Mouse (Mus musculus): ENCODE results near the gene Vps16. TPM values are rescaled to one million over a fixed set of nuclear protein-coding genes. Genes with fewer than 3 reads are reported as not detected.

The Vps16 gene
- polyA plus RNA-seq, 1 experiment from 2014 or later = 35.2 TPM

DNA sequence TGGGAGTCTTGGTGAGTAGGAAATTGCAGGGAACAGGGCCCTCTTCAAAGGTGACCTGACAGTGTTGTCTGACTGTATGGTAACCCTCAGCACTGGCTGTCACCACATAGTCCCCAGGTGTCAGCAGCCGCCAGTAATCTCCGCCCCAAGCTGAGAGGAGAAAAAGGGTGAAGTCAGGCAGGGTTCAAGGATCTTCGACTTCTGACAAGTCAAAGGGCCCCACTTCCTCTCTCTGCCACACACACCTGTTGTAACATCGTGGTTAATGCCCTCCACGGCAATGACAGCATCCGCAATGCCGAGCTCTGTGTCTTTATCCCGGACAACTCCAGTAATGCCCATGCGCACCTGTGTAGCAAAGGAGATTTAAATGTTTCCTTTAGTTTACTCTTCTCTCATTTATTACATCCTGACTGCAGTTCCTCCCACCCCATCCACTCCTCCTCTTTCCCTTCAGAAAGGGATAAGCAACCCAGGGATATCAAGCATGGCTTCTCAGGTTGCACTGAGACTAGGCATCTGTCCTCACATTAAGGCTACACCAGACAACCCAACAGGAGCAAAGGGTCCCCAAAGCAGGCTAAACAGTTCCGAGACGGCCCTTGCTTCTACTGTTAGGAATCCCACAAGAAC, 33.0 kb upstream of the Vps16 start:
- no peaks in the 10 kb centered on the region for H3K9me3 ChIP-seq (ENCODE audit: control insufficient read depth)
- H3K36me3 ChIP-seq (ENCODE audit: control insufficient read depth, insufficient read depth) = no peaks in the 10 kb centered on the region; the same call in 1 of the 2 replicates
- 72% methylated on average over 11 of the region's 11 CpGs for WGBS
- H3K4me3 ChIP-seq (ENCODE audit: low read depth, low read length) = no peak overlapping the region
- no peak overlapping the region for H3K4me2 ChIP-seq (replicated peaks; ENCODE audit: low read depth)
- no peak for TF ChIP-seq CTCF (IDR thresholded peaks at IDR 0.05; ENCODE audit: low read depth)
- H3K27me3 ChIP-seq (replicated peaks; ENCODE audit: control insufficient read depth, insufficient read depth, low read length) = no peaks in the 10 kb centered on the region; the same call in 1 of the 2 replicates
- H3K27ac ChIP-seq (ENCODE audit: low read depth, low read length) = no peak overlapping the region
- no peak for ATAC-seq
- no peak overlapping the region for H3K9ac ChIP-seq (ENCODE audit: low read depth, low read length)
- no peaks in the 10 kb centered on the region for H3K4me1 ChIP-seq (replicated peaks; ENCODE audit: control insufficient read depth, insufficient read depth, low read length)

- no peaks in the 10 kb centered on the region; the same call in 1 of the 2 replicates for H3K36me3 ChIP-seq (ENCODE audit: control insufficient read depth, insufficient read depth)
- H3K4me3 ChIP-seq (ENCODE audit: low read depth, low read length) = no peak overlapping the region
- no peak overlapping the region for H3K27ac ChIP-seq (ENCODE audit: low read depth, low read length)
- peaks cover under 1% of the 10 kb centered on the region; the same call in 1 of the 2 replicates for H3K27me3 ChIP-seq (replicated peaks; ENCODE audit: control insufficient read depth, insufficient read depth, low read length)
- WGBS = 91% methylated on average over 3 of the region's 3 CpGs
- no peaks in the 10 kb centered on the region for H3K9me3 ChIP-seq (ENCODE audit: control insufficient read depth)
- H3K4me2 ChIP-seq (replicated peaks; ENCODE audit: low read depth) = no peak overlapping the region
- no peak overlapping the region for H3K9ac ChIP-seq (ENCODE audit: low read depth, low read length)
- H3K4me1 ChIP-seq (replicated peaks; ENCODE audit: control insufficient read depth, insufficient read depth, low read length) = no peaks in the 10 kb centered on the region; the same call in 1 of the 2 replicates
- no peak for TF ChIP-seq CTCF (IDR thresholded peaks at IDR 0.05; ENCODE audit: low read depth)
- no peak for ATAC-seq
Measured at GRCm38 (mm10) chr2:130392836-130393235, 31.3 kb upstream of the Vps16 start.

GRCm38 (mm10) chr2:130395696-130396095, 28.4 kb upstream of the Vps16 start:
- no peak for ATAC-seq
- no peak for TF ChIP-seq CTCF (IDR thresholded peaks at IDR 0.05; ENCODE audit: low read depth)
- Histone ChIP-seq H3K4me1 (replicated peaks; ENCODE audit: control insufficient read depth, insufficient read depth, low read length) (no peaks in the 10 kb centered on the region; the same call in 1 of the 2 replicates), H3K4me3 (ENCODE audit: low read depth, low read length) (no peak overlapping the region), H3K27me3 (replicated peaks; ENCODE audit: control insufficient read depth, insufficient read depth, low read length) (peaks cover 8% of the 10 kb centered on the region; the same call in 1 of the 2 replicates), H3K9me3 (ENCODE audit: control insufficient read depth) (no peaks in the 10 kb centered on the region), H3K27ac (ENCODE audit: low read depth, low read length) (no peak overlapping the region), H3K9ac (ENCODE audit: low read depth, low read length) (no peak overlapping the region), H3K4me2 (replicated peaks; ENCODE audit: low read depth) (no peak overlapping the region), H3K36me3 (ENCODE audit: control insufficient read depth, insufficient read depth) (no peaks in the 10 kb centered on the region; the same call in 1 of the 2 replicates)
- 94% methylated on average over 11 of the region's 11 CpGs for WGBS

DNA sequence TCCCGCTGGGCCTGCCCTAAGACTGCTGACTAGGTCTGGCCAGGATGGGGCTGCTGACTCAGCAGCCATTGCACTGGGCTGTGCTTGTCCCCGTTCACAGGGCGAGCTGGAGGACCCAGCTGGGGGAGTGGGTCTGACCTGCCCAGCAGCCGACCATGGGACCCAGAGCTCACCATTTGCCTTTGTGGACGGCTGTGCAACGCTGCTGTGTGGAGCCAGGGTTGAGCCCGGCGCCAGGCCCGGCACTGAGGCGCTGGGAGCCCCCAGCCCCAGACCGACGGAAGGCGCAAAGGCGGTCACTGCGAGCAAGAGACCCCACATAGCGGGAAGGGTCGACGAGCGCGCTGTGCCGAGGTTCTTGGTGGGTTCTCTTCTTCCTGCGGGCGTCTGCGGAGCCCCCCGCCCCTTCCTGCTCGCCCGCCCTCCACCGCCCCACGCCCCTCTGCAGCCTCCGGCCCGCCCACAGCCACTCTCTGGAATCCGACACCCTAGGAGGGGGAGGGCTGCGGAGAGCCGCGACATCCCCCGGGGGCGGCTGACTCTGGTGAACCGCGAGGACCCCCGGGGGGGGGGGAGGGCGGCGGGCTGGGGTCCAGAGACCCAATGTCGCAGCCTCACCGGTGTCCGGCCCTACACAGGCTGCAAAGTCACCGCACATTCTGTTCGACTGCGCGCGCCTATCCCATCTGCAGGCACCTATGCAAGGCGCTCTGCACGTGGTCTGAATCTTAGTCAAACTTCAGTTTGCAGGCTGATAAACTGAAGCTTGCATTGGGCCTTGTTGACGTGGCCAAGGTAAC, 26.8 kb upstream of the Vps16 start, which contains the start of gene Cpxm1:
TSS of gene Cpxm1 (minus strand) at position 389 of the 800 bp plus-strand sequence.
- Histone ChIP-seq H3K4me2 (replicated peaks; ENCODE audit: low read depth) (peak within 1 kb of the TSS; percentile 76), H3K9me3 (ENCODE audit: control insufficient read depth) (no peaks in the 10 kb centered on the region), H3K27me3 (replicated peaks; ENCODE audit: control insufficient read depth, insufficient read depth, low read length) (peaks cover 8% of the 10 kb centered on the region; the same call in 1 of the 2 replicates), H3K27ac (ENCODE audit: low read depth, low read length) (no peak within 1 kb of the TSS), H3K4me3 (ENCODE audit: low read depth, low read length) (peak within 1 kb of the TSS; percentile 48), H3K36me3 (ENCODE audit: control insufficient read depth, insufficient read depth) (no peaks in the 10 kb centered on the region; the same call in 1 of the 2 replicates), H3K9ac (ENCODE audit: low read depth, low read length) (peak within 1 kb of the TSS; percentile 26), H3K4me1 (replicated peaks; ENCODE audit: control insufficient read depth, insufficient read depth, low read length) (no peaks in the 10 kb centered on the region; the same call in 1 of the 2 replicates)
- ATAC-seq = no peak
- no peak for TF ChIP-seq CTCF (IDR thresholded peaks at IDR 0.05; ENCODE audit: low read depth)
- WGBS = under 1% methylated on average over 46 of the region's 53 CpGs

- ATAC-seq = no peak
- H3K4me1 ChIP-seq (replicated peaks; ENCODE audit: control insufficient read depth, insufficient read depth, low read length) = no peaks in the 10 kb centered on the region; the same call in 1 of the 2 replicates
- TF ChIP-seq CTCF (IDR thresholded peaks at IDR 0.05; ENCODE audit: low read depth) = no peak
- 26% methylated on average over 10 of the region's 14 CpGs for WGBS
- peak overlapping the region; percentile 48; the same call in 1 of the 2 replicates for H3K4me3 ChIP-seq (ENCODE audit: low read depth, low read length)
- H3K36me3 ChIP-seq (ENCODE audit: control insufficient read depth, insufficient read depth) = no peaks in the 10 kb centered on the region; the same call in 1 of the 2 replicates
- H3K9ac ChIP-seq (ENCODE audit: low read depth, low read length) = no peak overlapping the region
- no peak overlapping the region for H3K27ac ChIP-seq (ENCODE audit: low read depth, low read length)
- H3K4me2 ChIP-seq (replicated peaks; ENCODE audit: low read depth) = peak overlapping the region; percentile 76
- peaks cover 8% of the 10 kb centered on the region; the same call in 1 of the 2 replicates for H3K27me3 ChIP-seq (replicated peaks; ENCODE audit: control insufficient read depth, insufficient read depth, low read length)
- no peaks in the 10 kb centered on the region for H3K9me3 ChIP-seq (ENCODE audit: control insufficient read depth)
Measured at GRCm38 (mm10) chr2:130398091-130398490, 26.0 kb upstream of the Vps16 start.

DNA sequence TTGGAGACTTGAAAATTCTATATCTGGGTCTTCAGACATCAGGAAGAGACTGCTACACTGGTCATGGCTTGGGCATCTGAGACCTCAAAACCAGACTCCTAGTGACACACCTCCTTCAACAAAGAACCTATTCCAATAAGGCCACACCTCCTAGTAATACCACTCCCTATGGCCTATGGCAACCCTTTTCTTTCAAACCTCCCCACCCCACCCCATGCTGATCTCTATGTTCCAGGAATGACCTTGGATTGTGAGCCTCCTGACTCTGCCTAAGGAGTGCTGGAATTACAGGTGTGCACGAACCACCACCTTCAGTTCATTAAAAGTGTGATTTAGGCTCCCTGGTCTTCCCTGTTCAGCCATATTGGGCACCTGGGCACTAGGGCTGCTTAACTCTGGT, 24.1 kb upstream of the Vps16 start:
- no peak overlapping the region for H3K4me3 ChIP-seq (ENCODE audit: low read depth, low read length)
- H3K27ac ChIP-seq (ENCODE audit: low read depth, low read length) = no peak overlapping the region
- H3K27me3 ChIP-seq (replicated peaks; ENCODE audit: control insufficient read depth, insufficient read depth, low read length) = peaks cover 8% of the 10 kb centered on the region; the same call in 1 of the 2 replicates
- no peak overlapping the region for H3K9ac ChIP-seq (ENCODE audit: low read depth, low read length)
- 83% methylated on average over 1 of the region's 1 CpGs for WGBS
- TF ChIP-seq CTCF (IDR thresholded peaks at IDR 0.05; ENCODE audit: low read depth) = no peak
- H3K4me1 ChIP-seq (replicated peaks; ENCODE audit: control insufficient read depth, insufficient read depth, low read length) = no peaks in the 10 kb centered on the region; the same call in 1 of the 2 replicates
- H3K4me2 ChIP-seq (replicated peaks; ENCODE audit: low read depth) = no peak overlapping the region
- no peaks in the 10 kb centered on the region for H3K9me3 ChIP-seq (ENCODE audit: control insufficient read depth)
- no peak for ATAC-seq
- no peaks in the 10 kb centered on the region for H3K36me3 ChIP-seq (ENCODE audit: control insufficient read depth, insufficient read depth)
